Mouse (Mus musculus): ENCODE measurements around the gene Parg. TPM values are rescaled to one million over a fixed set of nuclear protein-coding genes. Genes with fewer than 3 reads are reported as not detected.

Gene Parg
- 57.7 and 66.5 TPM in 2 replicates for polyA plus RNA-seq (2016; fragmentation: Nextera tagmentation; extraction: Ambion mirVana)

DNA sequence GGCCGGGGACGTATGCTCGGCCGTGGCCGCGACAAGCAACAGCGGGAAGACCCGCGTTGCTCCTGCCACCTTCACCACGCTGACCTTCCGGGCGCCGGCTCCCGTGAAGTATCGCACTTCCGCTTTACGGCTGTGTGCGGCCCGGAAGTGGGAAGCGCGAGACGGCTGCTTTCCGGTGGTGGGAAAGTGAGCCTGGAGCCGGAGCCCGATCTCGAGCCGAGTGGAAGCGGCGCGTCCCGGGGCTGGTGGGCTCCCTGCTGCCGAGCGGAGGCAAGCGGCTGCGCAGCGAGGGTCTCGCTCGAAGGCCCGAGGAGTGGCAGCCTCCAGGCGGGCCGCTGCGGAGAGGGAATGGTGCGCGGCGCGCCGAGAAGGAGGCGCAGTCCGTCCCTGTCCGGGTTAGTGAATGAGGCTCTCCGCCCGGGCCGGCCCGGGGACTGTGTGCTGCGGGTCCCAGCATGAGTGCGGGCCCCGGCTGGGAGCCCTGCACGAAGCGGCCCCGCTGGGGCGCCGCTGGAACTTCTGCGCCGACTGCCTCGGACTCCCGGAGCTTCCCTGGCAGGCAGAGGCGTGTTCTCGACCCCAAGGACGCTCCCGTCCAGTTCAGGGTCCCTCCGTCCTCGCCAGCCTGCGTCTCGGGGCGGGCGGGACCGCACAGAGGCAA is at the start of gene Parg, which contains the start of gene Timm23:
Gene Parg, plus strand, starts transcription at position 159 of the 661 bp plus-strand sequence.
Gene Timm23, minus strand, starts transcription at position 108 of the 661 bp plus-strand sequence.
- peak; percentile 93 for ATAC-seq (ENCODE audit: low FRiP score)
- H3K27me3 ChIP-seq, result no peaks in the 10 kb centered on the region
- H3K9ac ChIP-seq, result peak within 1 kb of the TSS; percentile 92
- H3K4me2 ChIP-seq (replicated peaks), result peak within 1 kb of the TSS; percentile 94
- H3K9me3 ChIP-seq (replicated peaks), result no peaks in the 10 kb centered on the region
- peak within 1 kb of the TSS; percentile 67 for H3K27ac ChIP-seq
- WGBS, result under 1% methylated on average over 71 of the region's 77 CpGs
- H3K4me3 ChIP-seq, result peak within 1 kb of the TSS; percentile 97
- peaks cover 23% of the 10 kb centered on the region for H3K36me3 ChIP-seq
- peaks cover 26% of the 10 kb centered on the region for H3K4me1 ChIP-seq

DNA sequence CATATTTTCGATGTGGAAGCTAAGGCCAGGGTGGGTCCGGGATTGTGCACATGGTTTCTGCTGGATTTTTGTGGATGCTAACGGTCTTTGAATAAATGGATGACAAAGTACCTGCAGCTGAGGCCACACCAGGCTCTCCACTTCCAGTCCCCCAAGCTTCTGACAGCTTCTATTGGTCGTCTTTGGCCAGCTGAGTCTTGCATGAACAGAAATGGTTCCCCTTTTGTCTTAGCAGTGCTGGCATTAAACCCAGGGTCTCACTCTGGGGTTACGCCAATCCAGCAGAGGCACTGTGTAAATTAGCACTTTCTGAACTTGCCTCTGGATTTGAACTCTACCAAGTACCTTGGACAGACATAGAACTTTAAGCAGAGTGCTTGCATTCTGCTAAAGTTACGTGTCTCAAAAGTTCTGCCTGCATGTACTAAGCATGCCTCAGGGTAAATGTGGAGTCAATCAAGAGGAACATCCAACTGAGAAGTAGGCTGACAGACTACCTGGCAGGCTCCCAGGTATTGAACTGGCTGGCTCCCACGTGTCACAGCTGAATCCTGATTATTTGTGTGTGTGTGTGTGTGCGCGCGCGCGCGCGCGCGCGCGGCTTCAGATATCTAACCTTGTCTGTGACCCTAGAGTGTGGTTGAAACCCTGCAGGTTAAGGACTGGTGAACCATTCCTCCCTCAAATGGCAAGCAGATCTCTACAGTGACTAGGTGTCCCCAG is 49.3 kb upstream of the Parg start:
- Histone ChIP-seq H3K4me2 (replicated peaks) (no peak overlapping the region), H3K9me3 (replicated peaks) (peaks cover 3% of the 10 kb centered on the region; the same call in 1 of the 2 replicates), H3K9ac (no peak overlapping the region), H3K4me3 (no peak overlapping the region), H3K36me3 (no peaks in the 10 kb centered on the region), H3K27ac (no peak overlapping the region), H3K27me3 (no peaks in the 10 kb centered on the region; the same call in 1 of the 2 replicates), H3K4me1 (no peaks in the 10 kb centered on the region)
- no peak for ATAC-seq (ENCODE audit: low FRiP score)
- WGBS, result 91% methylated on average over 18 of the region's 18 CpGs

DNA sequence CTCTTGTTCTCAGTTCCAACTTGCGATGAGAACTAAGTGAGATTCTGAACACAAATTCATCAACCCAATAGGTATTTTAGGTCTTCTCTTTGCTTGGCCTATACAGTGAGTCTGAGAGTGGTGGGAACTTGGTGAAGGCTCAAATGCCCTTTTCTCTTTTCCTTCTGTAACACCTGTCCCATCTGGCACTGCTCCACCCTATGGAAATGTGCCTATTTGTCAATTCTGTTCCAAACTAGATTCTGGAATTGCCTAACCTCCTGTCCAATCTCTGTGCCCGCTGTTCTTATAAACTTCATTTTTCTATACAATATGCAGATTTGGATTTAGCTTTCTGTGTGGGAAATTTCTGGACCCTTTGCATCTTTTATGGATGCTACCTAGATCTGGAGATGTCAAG is 48.6 kb upstream of the Parg start:
- H3K4me3 ChIP-seq, result no peak overlapping the region
- WGBS, result 94% methylated on average over 2 of the region's 2 CpGs
- no peak for ATAC-seq (ENCODE audit: low FRiP score)
- no peaks in the 10 kb centered on the region; the same call in 1 of the 2 replicates for H3K27me3 ChIP-seq
- H3K36me3 ChIP-seq, result no peaks in the 10 kb centered on the region
- H3K4me2 ChIP-seq (replicated peaks), result no peak overlapping the region
- no peak overlapping the region for H3K9ac ChIP-seq
- H3K27ac ChIP-seq, result no peak overlapping the region
- H3K4me1 ChIP-seq, result no peaks in the 10 kb centered on the region
- H3K9me3 ChIP-seq (replicated peaks), result no peaks in the 10 kb centered on the region

DNA sequence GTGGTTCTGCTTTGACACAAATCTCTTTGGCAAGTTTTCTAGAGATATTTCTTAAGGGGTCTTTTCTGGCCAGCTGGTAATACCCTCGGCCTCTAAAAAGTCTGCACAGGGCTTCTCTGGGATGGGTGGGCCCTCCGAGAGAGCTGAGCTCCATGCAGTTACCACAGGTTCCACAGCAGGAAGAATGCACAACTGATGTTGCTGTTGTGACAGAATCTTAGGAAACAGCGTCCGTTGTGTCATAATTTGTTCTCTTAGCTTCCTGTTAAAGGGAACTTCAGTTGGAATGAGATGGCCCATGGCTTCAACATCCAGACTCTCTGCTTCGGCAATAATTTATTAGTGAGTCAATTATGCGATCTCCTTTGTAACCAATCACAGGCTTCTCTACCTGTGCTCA is 47.0 kb upstream of the Parg start:
- Histone ChIP-seq H3K4me1 (peaks cover 7% of the 10 kb centered on the region), H3K27ac (no peak overlapping the region), H3K9me3 (replicated peaks) (no peaks in the 10 kb centered on the region), H3K4me2 (replicated peaks) (no peak overlapping the region), H3K4me3 (no peak overlapping the region), H3K36me3 (no peaks in the 10 kb centered on the region), H3K27me3 (no peaks in the 10 kb centered on the region; the same call in 1 of the 2 replicates), H3K9ac (no peak overlapping the region)
- ATAC-seq (ENCODE audit: low FRiP score), result no peak
- 91% methylated on average over 6 of the region's 6 CpGs for WGBS

DNA sequence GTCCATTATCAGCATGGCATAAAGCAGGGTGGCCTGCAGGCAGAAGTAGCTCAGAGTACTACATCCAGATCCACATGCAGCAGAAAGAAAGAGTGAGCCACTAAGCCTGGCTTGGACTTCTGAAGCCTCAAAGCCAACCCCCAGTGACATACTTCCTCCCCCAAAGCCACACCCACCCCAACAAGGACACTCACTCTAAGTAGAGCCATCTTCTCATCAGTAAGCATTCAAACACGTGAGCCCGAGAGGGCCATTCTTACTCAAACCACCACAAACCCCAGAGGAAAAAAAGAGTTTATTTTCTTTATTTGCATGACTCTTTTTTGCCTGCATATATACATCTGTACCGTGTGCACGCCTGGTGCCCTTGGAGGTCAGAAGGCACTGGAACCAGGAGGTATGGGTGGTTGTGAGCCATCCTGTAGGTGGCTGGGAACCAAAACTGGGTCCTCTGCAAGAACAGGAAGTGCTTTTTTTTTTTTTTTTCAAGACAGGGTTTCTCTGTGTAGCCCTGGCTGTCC is 42.5 kb upstream of the Parg start:
- Histone ChIP-seq H3K27ac (no peak overlapping the region), H3K4me3 (peak overlapping the region; percentile 76), H3K36me3 (no peaks in the 10 kb centered on the region), H3K9ac (peak overlapping the region; percentile 41), H3K4me1 (peaks cover 21% of the 10 kb centered on the region), H3K27me3 (no peaks in the 10 kb centered on the region; the same call in 1 of the 2 replicates), H3K4me2 (replicated peaks) (peak overlapping the region; percentile 88), H3K9me3 (replicated peaks) (no peaks in the 10 kb centered on the region)
- 36% methylated on average over 4 of the region's 4 CpGs for WGBS
- no peak; the same call in 1 of the 2 replicates for ATAC-seq (ENCODE audit: low FRiP score)

DNA sequence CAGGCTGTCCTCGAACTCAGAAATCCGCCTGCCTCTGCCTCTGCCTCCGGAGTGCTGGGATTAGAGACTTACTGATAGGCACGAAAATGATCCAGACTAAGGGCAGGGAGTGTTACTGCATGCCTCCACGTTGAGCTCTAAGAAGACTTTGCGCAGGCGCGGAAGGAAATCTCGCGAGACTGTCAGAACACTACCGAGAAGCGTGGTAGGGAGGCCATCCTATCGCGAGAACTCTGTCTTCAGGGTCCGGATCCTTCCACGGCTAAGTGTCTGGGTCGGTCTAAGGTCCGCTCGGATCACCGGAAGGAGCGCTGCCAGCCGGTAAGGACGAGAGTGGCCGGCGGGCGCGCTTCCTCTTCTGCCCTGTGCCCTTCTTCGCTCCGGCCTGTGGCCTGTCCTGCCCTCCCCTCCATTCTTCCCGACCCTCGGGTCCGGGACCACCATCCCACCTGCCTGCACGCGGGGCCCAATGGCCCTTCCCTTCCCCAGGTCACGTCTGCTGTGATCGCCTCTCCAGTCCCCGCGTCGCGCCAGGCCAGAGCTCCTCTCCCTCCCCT is 42.0 kb upstream of the Parg start, which contains the start of gene Ncoa4:
Gene Ncoa4, plus strand, starts transcription at position 176 of the 557 bp plus-strand sequence.
- Histone ChIP-seq H3K9ac (peak within 1 kb of the TSS; percentile 88), H3K4me2 (replicated peaks) (peak within 1 kb of the TSS; percentile 88), H3K27me3 (no peaks in the 10 kb centered on the region; the same call in 1 of the 2 replicates), H3K27ac (peak within 1 kb of the TSS; percentile 79), H3K4me3 (peak within 1 kb of the TSS; percentile 76), H3K9me3 (replicated peaks) (no peaks in the 10 kb centered on the region), H3K36me3 (no peaks in the 10 kb centered on the region), H3K4me1 (peaks cover 22% of the 10 kb centered on the region)
- WGBS, result 0% methylated on average over 40 of the region's 40 CpGs
- peak; percentile 98 for ATAC-seq (ENCODE audit: low FRiP score)

DNA sequence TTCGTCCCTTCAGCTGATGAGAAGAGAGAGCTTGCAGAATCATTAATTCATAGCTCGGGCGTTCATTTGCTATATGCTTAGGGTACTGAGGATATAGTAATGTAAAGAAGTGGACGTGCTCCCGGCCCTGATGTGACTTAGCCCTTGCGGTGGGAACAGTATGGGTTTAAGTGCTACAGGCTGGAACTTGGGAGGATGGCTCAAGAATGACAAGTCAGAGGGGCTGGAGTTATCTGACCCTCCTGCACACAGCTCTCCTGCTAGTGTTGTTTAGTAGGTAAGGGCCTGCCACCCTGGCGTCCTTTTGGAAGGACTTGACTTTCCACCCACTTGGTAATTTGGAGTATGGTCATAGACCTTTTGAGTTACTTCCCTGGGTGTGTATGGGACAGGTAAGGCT is 41.2 kb upstream of the Parg start:
- Histone ChIP-seq H3K36me3 (no peaks in the 10 kb centered on the region), H3K27ac (peak overlapping the region; percentile 79; the same call in 1 of the 2 replicates), H3K9me3 (replicated peaks) (no peaks in the 10 kb centered on the region), H3K9ac (peak overlapping the region; percentile 88), H3K4me3 (peak overlapping the region; percentile 76), H3K4me2 (replicated peaks) (peak overlapping the region; percentile 88), H3K27me3 (no peaks in the 10 kb centered on the region; the same call in 1 of the 2 replicates), H3K4me1 (peaks cover 30% of the 10 kb centered on the region)
- ATAC-seq (ENCODE audit: low FRiP score), result no peak
- 42% methylated on average over 7 of the region's 7 CpGs for WGBS

DNA sequence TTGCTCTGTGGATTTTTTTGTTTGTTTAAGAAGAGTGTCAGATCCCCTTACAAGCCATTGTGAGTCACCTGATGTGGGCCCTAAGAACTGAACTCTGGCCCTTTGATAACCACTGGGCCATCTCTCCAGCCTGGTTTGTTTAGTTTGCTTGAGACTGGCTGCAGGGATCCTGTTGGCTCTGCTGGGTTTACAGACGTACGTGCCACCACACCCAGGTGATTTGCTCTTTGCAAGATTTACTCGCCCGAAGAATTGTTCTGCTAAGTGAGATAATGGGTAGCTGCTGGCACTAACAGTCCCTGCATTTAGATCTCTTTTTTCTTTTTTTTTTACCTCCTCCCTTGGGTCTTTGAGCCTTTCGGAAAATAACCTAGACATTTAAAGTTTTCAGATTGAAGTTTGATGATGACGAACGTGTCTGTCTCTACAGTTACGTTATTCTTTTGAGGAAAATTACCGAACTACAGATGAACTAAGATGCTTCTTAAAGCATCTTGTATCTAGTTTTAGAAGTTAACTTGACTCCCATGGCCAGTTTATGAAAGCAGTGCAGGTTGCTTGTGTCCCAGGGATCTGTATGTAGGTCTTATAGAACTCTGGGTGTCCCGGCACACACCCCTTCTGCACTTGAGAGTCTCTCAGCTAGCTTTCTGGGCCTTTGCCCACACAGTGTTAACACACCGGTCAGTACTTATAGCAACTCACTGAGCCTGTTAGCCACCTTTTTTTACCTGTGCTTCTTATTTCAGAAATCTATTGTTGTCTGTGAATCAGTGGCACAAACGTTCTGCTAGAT is 40.5 kb upstream of the Parg start:
- H3K9ac ChIP-seq, result peak overlapping the region; percentile 88; the same call in 1 of the 2 replicates
- peaks cover 35% of the 10 kb centered on the region for H3K4me1 ChIP-seq
- no peaks in the 10 kb centered on the region; the same call in 1 of the 2 replicates for H3K27me3 ChIP-seq
- H3K27ac ChIP-seq, result no peak overlapping the region
- no peak overlapping the region; the same call in 1 of the 2 replicates for H3K4me3 ChIP-seq
- H3K9me3 ChIP-seq (replicated peaks), result no peaks in the 10 kb centered on the region
- peak overlapping the region; percentile 88 for H3K4me2 ChIP-seq (replicated peaks)
- no peak for ATAC-seq (ENCODE audit: low FRiP score)
- 90% methylated on average over 12 of the region's 12 CpGs for WGBS
- H3K36me3 ChIP-seq, result no peaks in the 10 kb centered on the region

DNA sequence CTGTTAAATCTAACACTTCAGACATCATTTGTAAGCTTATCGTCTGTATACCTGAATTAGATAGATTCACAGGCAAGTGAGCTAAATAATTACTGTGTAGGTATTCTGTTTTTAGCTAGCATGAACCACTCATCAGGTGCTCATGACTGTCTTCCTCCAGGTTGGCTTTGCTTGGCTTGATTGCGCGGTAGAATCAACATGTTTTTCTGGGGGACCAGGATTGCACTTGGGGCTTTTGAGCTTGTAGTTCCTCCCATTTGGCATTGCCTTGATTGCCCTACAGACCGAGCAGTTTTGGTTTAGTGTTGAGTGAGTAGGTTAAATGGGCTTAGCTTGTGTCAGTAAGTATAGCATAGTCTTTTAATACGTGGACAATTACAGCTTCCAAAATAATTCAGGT is 39.5 kb upstream of the Parg start:
- ATAC-seq (ENCODE audit: low FRiP score), result no peak
- no peak overlapping the region for H3K27ac ChIP-seq
- peaks cover 35% of the 10 kb centered on the region for H3K4me1 ChIP-seq
- no peaks in the 10 kb centered on the region for H3K36me3 ChIP-seq
- H3K9me3 ChIP-seq (replicated peaks), result no peaks in the 10 kb centered on the region
- no peak overlapping the region for H3K4me3 ChIP-seq
- 96% methylated on average over 5 of the region's 5 CpGs for WGBS
- no peaks in the 10 kb centered on the region for H3K27me3 ChIP-seq
- H3K9ac ChIP-seq, result no peak overlapping the region
- H3K4me2 ChIP-seq (replicated peaks), result no peak overlapping the region

DNA sequence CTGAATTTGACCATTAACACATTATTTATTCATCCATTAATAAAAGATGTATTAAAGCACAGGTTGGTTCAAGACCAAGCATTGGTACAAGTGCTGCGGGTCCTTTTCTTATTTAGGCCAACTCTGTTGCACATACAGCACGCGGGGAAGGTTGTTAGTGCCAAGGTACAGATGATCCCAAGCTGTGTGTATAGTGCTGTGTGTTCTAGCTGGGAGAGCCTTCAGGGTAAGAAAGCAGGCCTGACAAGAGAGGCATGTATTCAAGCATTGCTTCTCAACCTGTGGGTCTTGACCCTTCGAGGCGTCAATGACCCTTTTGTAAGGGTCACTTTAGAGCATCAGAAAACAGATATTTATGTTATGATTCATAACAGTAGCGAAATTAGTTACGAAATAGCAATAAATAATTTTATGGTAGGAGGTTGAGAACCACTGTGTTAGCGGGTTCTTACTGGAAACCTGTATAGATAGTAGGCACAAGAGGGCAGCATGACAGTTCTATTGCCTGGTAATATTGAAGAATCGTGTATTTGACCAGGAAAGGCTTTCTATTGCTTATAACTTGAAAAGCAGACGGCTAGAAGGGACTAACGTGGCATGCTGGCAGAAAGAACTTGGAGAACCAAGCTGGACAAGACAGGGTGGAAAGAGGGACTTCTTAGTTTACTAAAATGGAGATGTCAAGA is 38.4 kb upstream of the Parg start:
- WGBS, result 92% methylated on average over 11 of the region's 11 CpGs
- Histone ChIP-seq H3K4me1 (peaks cover 35% of the 10 kb centered on the region), H3K9ac (no peak overlapping the region), H3K27ac (no peak overlapping the region), H3K27me3 (no peaks in the 10 kb centered on the region), H3K36me3 (no peaks in the 10 kb centered on the region), H3K9me3 (replicated peaks) (no peaks in the 10 kb centered on the region), H3K4me2 (replicated peaks) (no peak overlapping the region), H3K4me3 (no peak overlapping the region)
- ATAC-seq (ENCODE audit: low FRiP score), result no peak
